Mouse (Mus musculus): ENCODE measurements around the gene Theg. TPM values are rescaled to one million over a fixed set of nuclear protein-coding genes. Genes with fewer than 3 reads are reported as not detected.
A peak's percentile ranks its signal among the peaks of the same experiment; 100 is the strongest.

The Theg gene
- polyA plus RNA-seq, 1 experiment from 2014 or later: not detected

DNA sequence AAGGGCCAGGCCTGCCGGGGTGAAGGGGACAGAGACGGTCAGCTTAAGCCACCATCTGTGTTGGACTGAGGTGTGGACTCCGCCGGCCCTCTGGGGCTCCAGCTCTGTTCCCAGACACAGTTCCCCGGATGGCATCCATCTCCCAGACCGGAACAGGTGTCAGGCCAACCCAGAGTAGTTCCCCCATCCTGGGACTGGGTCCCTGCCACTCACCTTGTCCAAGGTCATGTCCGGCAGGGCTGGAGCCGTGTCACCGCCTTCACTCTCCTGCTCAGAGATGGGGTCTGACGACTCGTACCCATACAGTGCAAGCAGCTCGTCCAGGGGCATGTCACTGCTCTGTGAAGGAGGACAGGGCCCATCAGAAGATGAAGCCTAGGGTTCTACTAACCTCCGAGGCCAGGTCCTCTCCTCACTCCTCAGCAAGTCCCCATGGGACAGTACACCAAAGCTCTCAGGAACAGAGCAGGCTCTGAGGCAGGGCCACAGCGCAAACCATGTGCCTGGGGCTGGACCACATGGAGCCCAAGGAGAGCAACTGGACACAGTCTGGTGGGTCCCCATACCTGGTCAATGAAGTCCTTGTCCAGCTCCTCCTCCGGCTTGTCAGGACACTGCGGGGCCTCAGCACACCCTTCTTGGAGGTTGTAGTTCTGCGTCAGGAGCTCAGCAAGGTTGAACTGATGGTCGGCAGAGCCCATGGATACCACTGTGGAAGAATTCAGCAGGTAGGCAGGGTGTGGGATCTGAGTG, 38.0 kb downstream of the Theg start:
- 94% methylated on average over 18 of the region's 18 CpGs for WGBS
- Histone ChIP-seq H3K27me3 (ENCODE audit: poor library complexity, severe bottlenecking) (no peaks in the 10 kb centered on the region), H3K36me3 (replicated peaks) (peaks cover 81% of the 10 kb centered on the region), H3K27ac (no peak overlapping the region), H3K9me3 (no peaks in the 10 kb centered on the region), H3K4me1 (peaks cover 27% of the 10 kb centered on the region), H3K4me3 (no peak overlapping the region)
- DNase-seq (ENCODE audit: extremely low spot score, low spot score): no peak

DNA sequence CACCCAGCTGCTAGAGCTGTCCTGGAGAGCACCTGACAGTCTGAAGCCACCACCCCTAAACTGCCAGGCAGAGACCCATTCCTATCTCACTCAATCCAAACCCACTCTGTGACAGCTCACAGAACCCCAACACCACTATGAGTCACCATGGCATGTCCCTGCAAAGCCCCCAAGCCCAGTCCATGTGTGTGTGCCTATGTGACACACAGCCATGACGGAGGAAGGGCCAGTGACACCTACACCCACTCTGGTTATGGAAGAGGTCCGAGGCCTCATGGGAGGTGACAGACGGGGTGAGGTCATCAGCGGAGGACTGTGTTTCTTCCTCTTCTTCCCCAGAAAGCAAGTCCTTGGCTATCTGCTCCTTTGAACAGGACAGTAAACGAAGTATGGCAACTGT, 38.6 kb downstream of the Theg start:
- Histone ChIP-seq H3K36me3 (replicated peaks) (peaks cover 87% of the 10 kb centered on the region), H3K4me1 (peaks cover 21% of the 10 kb centered on the region), H3K27ac (no peak overlapping the region), H3K27me3 (ENCODE audit: poor library complexity, severe bottlenecking) (no peaks in the 10 kb centered on the region), H3K9me3 (no peaks in the 10 kb centered on the region), H3K4me3 (no peak overlapping the region)
- 95% methylated on average over 5 of the region's 5 CpGs for WGBS
- DNase-seq (ENCODE audit: extremely low spot score, low spot score): no peak

DNA sequence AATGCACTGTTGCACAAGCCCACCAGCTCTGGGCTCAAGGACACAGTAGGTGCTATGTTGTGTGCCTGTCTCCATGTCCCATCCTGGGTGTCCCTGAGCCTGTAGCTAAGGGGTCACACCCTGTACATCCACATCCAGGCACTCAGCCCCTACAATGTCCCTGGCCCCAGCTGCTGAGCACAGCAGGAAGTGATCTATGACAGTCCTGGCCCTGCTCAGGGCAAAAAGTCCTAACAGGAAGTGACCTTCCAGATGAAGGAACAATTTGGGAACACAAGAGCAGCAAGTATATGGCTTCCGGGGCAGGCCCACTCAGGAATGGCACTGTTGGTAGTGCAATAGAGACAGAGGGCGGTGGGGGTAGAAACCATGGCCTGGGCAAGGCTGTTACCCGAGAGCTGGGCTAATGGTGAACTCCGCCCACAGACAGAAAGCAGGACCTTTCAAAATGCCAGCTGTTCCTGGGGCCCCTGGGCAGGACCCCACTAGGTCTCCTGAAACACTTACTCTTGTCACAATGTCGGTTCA, 39.9 kb downstream of the Theg start:
- H3K4me1 ChIP-seq: peaks cover 7% of the 10 kb centered on the region
- no peak overlapping the region for H3K4me3 ChIP-seq
- H3K27me3 ChIP-seq (ENCODE audit: poor library complexity, severe bottlenecking): no peaks in the 10 kb centered on the region
- H3K36me3 ChIP-seq (replicated peaks): peaks cover 94% of the 10 kb centered on the region
- DNase-seq (ENCODE audit: extremely low spot score, low spot score): no peak
- no peak overlapping the region for H3K27ac ChIP-seq
- WGBS: 91% methylated on average over 5 of the region's 5 CpGs
- H3K9me3 ChIP-seq: no peaks in the 10 kb centered on the region

DNA sequence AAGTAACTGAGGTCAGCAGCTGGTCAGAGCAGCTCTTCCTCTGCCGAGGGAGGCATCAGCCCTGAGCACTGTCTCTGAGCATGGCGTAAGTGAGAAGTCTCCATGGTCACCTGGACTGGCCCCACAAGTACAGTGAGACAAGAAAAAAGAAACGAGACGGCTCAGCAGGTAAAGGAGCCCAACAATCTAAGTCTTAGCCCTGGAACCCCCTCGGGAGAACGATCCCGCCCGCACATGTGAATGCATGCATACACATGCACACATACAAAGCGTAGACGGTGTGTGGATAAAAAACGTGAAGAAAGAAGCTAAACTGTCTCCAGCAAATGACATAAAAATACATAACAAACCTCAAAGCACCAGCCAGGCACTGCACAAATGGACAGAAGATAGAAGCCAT, 40.6 kb downstream of the Theg start:
- 90% methylated on average over 11 of the region's 11 CpGs for WGBS
- H3K4me1 ChIP-seq: peaks cover under 1% of the 10 kb centered on the region
- peaks cover 100% of the 10 kb centered on the region for H3K36me3 ChIP-seq (replicated peaks)
- no peak for DNase-seq (ENCODE audit: extremely low spot score, low spot score)
- no peaks in the 10 kb centered on the region for H3K27me3 ChIP-seq (ENCODE audit: poor library complexity, severe bottlenecking)
- no peak overlapping the region for H3K27ac ChIP-seq
- no peak overlapping the region for H3K4me3 ChIP-seq
- H3K9me3 ChIP-seq: no peaks in the 10 kb centered on the region

DNA sequence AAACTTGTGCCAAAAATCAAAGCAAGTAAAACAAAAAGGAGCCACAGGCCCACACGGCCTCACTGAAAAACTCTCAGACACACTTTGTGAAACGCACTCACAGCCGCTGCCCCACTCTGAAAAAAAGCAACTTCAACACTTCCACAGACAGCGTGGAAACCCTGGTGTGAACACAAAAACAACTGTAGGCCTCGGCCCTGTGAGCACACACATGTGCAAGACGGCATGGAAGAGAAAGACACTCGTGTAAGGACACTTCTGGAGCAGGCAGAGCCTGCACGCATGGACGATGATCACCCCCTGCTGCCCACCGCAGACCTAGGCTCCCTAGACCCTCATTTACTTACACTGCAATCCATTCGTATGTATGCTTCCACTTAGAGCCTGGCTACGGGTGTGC, 41.2 kb downstream of the Theg start:
- Histone ChIP-seq H3K36me3 (replicated peaks) (peaks cover 100% of the 10 kb centered on the region), H3K4me1 (no peaks in the 10 kb centered on the region), H3K9me3 (no peaks in the 10 kb centered on the region), H3K27ac (no peak overlapping the region), H3K27me3 (ENCODE audit: poor library complexity, severe bottlenecking) (no peaks in the 10 kb centered on the region), H3K4me3 (no peak overlapping the region)
- 95% methylated on average over 12 of the region's 12 CpGs for WGBS
- no peak for DNase-seq (ENCODE audit: extremely low spot score, low spot score)

DNA sequence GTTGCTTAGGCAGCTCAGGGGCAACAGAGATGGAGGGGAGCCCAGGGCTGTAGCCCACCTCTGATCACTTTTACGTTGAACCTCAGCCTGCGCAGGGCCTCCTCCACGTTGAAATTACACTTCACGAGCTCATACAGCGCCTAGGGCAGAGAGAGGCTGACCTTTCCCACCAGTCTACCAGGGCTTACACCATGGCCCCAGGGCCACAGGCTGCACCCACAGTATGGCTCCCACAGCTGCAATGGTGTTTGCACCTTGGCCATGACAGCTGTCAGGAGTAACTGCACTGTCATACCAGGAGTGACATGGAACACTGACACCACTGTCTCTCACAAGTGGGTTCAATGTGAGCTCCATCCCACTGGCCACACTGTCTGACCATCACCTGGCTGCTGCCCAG, 42.5 kb downstream of the Theg start:
- no peaks in the 10 kb centered on the region for H3K4me1 ChIP-seq
- no peak overlapping the region for H3K27ac ChIP-seq
- peaks cover 100% of the 10 kb centered on the region for H3K36me3 ChIP-seq (replicated peaks)
- H3K9me3 ChIP-seq: no peaks in the 10 kb centered on the region
- 95% methylated on average over 5 of the region's 5 CpGs for WGBS
- H3K4me3 ChIP-seq: no peak overlapping the region
- no peaks in the 10 kb centered on the region for H3K27me3 ChIP-seq (ENCODE audit: poor library complexity, severe bottlenecking)
- DNase-seq (ENCODE audit: extremely low spot score, low spot score): no peak

DNA sequence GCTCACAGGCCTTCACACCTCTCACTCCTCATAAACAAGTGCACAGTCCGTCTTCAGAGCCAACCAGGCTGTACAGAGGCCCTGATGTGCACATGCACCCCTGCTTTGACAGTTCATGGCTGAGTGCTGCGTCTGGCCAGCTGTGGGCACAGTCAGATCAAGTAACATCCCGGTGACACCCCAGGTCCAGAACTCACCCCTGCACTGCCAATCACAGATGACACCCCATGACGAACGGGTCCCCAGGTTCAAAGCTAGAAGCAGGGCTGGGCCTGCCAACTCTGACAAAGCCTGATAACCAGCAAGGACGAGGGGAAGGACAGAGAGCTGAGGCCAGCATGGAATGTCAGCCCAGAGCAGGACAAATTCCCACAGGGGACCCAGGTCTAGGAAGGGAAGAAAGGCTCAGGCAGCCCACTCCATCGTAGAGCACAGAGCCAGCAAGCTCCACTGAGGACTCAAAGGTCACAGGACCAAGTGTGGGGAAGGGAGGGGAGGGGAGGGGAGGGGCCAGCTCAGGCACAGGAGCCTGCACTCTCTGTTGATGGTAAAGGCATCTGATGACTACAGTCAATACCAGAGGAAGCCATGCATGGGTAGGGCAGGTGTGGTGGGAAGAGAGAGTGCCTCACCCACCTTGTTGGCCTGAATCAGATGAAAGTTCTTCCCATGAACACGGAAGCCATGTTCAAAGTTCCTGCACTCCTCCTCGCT, 43.1 kb downstream of the Theg start:
- no peaks in the 10 kb centered on the region for H3K9me3 ChIP-seq

DNA sequence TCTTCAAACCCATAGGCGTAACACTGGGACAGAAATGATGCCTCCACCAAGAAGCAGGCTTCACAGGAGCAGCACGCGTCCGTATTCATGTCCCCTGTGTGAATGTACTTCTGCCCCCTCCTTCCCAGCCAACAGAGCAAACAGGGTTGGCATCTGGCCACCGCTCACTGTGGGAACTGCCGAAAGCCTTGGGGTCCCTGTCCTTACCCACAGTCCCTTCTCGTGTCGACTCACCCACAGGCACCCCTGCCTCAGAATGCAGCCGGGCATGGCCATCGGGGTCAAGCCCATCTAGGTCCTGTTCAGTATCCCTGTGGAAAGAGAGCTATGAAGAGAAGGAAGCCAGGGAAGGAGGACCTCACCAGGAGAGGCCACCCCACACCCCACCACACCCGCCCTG, 45.0 kb downstream of the Theg start:
- Histone ChIP-seq H3K27me3 (ENCODE audit: poor library complexity, severe bottlenecking) (no peaks in the 10 kb centered on the region), H3K9me3 (no peaks in the 10 kb centered on the region), H3K4me3 (no peak overlapping the region), H3K36me3 (replicated peaks) (peaks cover 100% of the 10 kb centered on the region), H3K4me1 (no peaks in the 10 kb centered on the region), H3K27ac (no peak overlapping the region)
- WGBS: 93% methylated on average over 11 of the region's 11 CpGs
- peak; percentile 7 for DNase-seq (ENCODE audit: extremely low spot score, low spot score)

More for the DNA sequence above, 43.1 kb downstream of the Theg start:
- 91% methylated on average over 9 of the region's 9 CpGs for WGBS
- DNase-seq (ENCODE audit: extremely low spot score, low spot score): no peak
- Histone ChIP-seq H3K4me3 (no peak overlapping the region), H3K27me3 (ENCODE audit: poor library complexity, severe bottlenecking) (no peaks in the 10 kb centered on the region), H3K36me3 (replicated peaks) (peaks cover 100% of the 10 kb centered on the region), H3K27ac (no peak overlapping the region), H3K4me1 (no peaks in the 10 kb centered on the region)

DNA sequence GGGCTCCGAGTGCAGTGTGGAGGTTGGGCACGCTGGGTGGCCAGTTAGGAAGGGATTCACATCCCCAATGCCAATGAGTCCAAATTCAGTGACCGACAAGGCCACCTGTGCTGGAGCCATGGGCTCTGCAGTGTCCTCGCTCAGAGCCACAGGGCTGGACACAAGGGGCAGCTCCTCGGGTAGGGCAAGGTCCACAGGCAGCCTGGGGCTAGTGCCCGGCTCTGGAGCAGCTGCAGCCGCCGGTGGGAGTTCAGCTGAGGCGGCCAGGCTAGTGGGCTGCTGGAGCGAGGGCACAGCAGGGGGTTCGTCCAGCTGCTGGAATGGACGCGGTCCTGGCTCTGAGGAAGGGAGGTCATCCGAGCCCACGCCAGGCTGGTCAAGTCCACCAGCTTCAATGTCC, 45.6 kb downstream of the Theg start:
- Histone ChIP-seq H3K27ac (no peak overlapping the region), H3K9me3 (no peaks in the 10 kb centered on the region), H3K4me3 (no peak overlapping the region), H3K27me3 (ENCODE audit: poor library complexity, severe bottlenecking) (no peaks in the 10 kb centered on the region), H3K4me1 (no peaks in the 10 kb centered on the region), H3K36me3 (replicated peaks) (peaks cover 94% of the 10 kb centered on the region)
- 83% methylated on average over 15 of the region's 15 CpGs for WGBS
- DNase-seq (ENCODE audit: extremely low spot score, low spot score): peak; percentile 13

DNA sequence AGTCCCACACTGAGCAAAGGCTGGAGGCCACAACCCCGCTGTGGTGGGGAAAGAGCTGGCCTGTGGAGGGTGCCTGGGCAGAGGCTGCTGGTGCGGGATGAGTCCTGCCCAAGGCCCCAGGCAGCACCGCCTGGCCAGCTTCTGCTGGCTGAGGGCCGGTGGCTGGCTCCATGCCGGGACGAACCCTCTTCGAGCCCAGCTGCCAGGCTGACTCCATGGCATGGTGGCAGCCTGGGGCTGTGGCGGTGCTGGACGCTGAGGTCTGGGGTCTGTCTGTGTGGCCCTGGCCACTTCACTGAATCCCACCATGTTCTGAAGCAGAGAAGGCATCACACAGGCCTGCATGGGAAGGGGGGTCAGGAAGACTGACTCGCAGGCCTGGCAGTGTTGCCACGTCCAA, 46.4 kb downstream of the Theg start:
- H3K36me3 ChIP-seq (replicated peaks): peaks cover 86% of the 10 kb centered on the region
- 96% methylated on average over 11 of the region's 11 CpGs for WGBS

DNA sequence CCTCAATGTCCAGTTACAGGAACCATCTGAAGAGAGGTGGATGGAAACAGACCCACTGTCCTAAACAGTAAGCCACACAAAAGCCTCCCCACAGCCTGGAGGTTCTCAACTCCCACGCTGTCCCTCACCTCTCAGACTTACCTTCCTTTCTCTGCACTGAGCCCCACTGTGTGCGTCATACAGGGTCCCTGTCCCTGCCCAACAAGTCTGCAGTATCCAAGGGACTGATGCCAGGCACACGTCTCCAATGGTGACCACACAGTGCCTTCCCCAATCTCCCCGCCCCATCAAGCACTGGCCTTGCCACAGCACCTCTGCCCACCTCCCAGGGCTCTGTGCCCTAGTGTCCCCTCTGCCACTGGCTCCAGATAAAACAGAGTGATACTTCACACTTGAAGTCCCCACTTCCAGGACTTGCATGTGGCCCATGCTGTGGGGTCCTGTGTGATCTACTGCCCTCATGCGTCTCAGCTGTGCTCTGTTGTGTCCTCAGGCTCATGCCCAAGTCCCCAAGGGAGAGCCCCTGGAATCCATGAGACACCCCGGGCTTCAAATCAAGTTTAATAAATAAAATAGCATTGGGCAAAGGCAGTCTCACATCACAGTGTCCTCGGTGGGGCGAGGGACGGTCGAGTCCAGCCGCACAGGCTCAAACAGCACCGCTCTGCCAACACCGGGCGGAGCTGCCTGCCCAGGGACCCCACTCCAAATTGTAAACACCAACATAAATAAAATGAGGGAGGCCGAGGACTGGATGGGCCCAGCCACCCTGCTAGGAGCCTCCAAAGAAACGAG, 47.2 kb downstream of the Theg start:
- peaks cover 4% of the 10 kb centered on the region; the same call in 1 of the 2 replicates for H3K27me3 ChIP-seq (ENCODE audit: poor library complexity, severe bottlenecking)
- H3K27ac ChIP-seq: no peak overlapping the region
- H3K9me3 ChIP-seq: no peaks in the 10 kb centered on the region
- WGBS: 94% methylated on average over 16 of the region's 16 CpGs
- no peak overlapping the region for H3K4me3 ChIP-seq
- peaks cover 78% of the 10 kb centered on the region for H3K36me3 ChIP-seq (replicated peaks)
- peak; percentile 10 for DNase-seq (ENCODE audit: extremely low spot score, low spot score)
- no peaks in the 10 kb centered on the region for H3K4me1 ChIP-seq

More for the DNA sequence above, 46.4 kb downstream of the Theg start:
- Histone ChIP-seq H3K9me3 (no peaks in the 10 kb centered on the region), H3K27me3 (ENCODE audit: poor library complexity, severe bottlenecking) (no peaks in the 10 kb centered on the region), H3K4me1 (no peaks in the 10 kb centered on the region), H3K4me3 (no peak overlapping the region), H3K27ac (no peak overlapping the region)
- no peak for DNase-seq (ENCODE audit: extremely low spot score, low spot score)

DNA sequence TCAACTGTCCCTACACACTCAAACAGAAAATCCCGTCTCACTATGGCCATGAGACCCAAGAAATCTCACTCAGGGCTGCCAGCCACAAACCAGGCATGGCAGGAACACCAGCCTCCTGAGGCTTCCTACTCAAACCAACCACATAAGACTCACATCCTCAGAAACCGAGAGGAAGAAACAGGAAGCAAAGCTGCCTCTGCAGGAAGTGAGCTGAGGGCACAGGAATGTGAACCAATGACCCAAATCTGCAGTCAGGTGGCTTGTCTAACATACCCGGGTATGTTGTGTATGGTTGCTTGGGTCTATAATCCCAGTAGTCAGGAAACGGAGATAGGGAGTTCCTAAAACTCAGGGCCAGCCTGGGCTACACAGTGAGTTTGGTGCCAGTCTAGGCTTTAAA, 48.3 kb downstream of the Theg start:
- H3K36me3 ChIP-seq (replicated peaks): peaks cover 68% of the 10 kb centered on the region
- H3K4me3 ChIP-seq: no peak overlapping the region
- peaks cover 3% of the 10 kb centered on the region for H3K4me1 ChIP-seq
- H3K27me3 ChIP-seq (ENCODE audit: poor library complexity, severe bottlenecking): peaks cover 11% of the 10 kb centered on the region; the same call in 1 of the 2 replicates
- H3K27ac ChIP-seq: no peak overlapping the region
- no peak for DNase-seq (ENCODE audit: extremely low spot score, low spot score)
- no peaks in the 10 kb centered on the region for H3K9me3 ChIP-seq
- WGBS: 78% methylated on average over 4 of the region's 4 CpGs
